Mouse (Mus musculus) cortical plate, adult 2 months (tissue): ENCODE measurements around the gene Gm16181.
A peak's percentile ranks its signal among the peaks of the same experiment; 100 is the strongest.

Source experiments
- CTCF ChIP-seq: fragments of 200-500 bp; IDR thresholded peaks from 2 replicates; pipeline ENCODE4 v1.5.1; 2011; ENCODE audit warnings: mild to moderate bottlenecking, control low read depth, low read length; ENCODE audit not compliant: insufficient read depth; ENCODE audit errors: extremely low read depth
- POLR2A ChIP-seq: fragments of 200-500 bp; IDR thresholded peaks from 2 replicates; pipeline ENCODE4 v1.6.1; 2011; ENCODE audit warnings: mild to moderate bottlenecking, low read length, control low read depth; ENCODE audit not compliant: insufficient read depth; ENCODE audit errors: extremely low read depth

DNA sequence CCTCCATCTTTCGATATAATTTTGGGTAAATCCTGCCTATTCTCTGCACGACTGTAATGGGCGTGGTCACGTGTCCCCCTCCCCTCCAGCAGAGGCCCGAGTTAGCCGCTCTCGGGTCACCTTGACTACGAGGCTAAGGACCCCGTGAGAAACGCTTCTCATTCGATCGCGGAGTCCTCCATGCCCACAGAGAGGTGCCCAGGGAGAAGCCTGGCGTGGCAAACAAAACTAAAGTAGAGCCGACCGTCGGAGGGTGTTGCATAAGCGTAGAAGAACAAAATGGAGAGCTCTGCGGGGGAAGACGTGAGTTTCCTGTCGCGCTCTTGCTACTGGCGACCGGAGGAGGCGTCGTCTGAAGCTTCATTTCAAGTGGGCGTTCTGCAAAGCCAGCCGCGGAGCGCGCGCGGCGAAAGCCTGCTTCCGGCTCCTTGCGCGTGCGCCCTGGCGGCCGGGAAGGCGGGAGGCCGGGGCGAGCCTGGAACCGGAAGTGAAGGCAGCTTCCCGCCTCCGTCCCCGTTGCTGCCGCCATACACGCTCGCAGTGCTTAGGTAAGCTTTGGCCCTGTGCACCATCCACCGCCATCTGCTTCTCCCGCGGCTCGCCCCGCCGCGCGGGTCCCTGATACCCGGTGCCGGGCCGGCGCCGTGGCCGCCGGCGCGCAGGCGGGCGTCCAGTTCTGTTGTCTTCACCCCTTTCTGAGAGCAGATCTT, 20.8 kb downstream of the Gm16181 start, which contains the start of gene Ddx39b:
- peak; percentile 85 for TF ChIP-seq POLR2A
- no peak for TF ChIP-seq CTCF
